Mouse (Mus musculus): Measurements from ENCODE around the gene Klhl4.
A peak's percentile ranks its signal among the peaks of the same experiment; 100 is the strongest.

The Klhl4 gene

DNA sequence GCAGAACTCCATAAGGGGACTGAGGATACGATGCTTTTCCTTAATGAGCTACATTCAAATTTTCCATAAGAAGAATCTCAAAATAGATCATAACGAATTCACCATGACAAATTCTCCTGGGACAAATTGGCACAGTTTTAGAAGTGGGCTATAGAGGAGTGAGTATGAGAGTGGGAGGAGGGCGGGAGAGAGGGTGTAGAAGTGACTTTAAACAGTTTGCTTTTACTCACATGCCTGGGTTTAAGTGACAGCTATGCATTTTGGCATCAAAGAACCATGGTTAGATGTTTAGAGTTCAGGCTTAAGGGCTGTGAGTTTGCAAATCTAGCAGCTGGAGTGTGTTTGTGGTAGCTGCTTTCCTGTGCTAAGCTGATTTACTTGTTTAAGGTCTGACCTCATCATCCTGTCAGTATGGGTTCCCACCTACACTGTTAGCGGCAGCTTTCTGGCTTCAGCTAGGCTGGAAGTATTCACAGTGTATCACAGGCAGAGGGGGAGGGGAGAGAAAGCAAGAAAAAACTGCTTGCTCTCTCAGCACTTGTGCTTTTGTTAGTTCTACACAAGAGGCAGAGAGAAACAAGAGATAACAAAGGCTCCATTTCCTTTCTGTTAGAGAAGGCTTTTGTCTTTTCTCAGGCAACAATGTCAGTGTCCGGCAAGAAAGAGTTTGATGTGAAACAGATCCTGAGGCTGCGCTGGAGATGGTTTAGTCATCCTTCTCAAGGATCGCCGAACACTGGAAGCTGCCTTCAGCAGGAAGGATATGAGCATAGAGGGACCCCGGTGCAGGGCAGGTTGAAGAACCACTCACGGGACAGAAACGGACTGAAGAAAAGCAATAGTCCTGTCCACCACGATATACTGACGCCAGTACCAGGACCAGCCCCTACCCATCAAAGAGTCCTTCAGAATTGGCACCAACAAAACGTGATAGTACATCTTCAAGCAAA lies at the start of gene Klhl4:
Klhl4 (plus strand) TSS at position 552 of the 950 bp plus-strand sequence.
- peak; percentile 6 for DNase-seq (ENCODE audit: low spot score in 2 of 2)

DNA sequence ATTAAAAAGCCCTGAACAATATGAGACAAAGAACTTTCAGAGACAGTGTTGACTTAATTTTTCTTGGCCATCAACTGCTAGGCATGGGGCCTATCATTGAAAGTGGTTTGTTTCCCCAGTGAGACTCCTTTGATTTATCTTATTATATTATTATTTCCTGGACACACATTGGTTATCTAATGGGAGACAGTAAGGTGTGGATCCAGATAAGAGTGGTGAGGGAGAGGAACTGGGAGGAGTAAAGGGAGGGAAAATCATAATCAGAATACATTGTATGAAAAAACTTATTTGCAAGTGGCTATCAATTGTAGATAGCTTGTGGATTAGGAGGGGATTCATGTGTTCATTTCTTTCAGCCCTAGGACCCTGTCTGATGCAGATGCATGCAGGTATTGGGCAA lies 10.0 kb downstream of the Klhl4 start:
- DNase-seq (ENCODE audit: low spot score in 2 of 2), result no peak

DNA sequence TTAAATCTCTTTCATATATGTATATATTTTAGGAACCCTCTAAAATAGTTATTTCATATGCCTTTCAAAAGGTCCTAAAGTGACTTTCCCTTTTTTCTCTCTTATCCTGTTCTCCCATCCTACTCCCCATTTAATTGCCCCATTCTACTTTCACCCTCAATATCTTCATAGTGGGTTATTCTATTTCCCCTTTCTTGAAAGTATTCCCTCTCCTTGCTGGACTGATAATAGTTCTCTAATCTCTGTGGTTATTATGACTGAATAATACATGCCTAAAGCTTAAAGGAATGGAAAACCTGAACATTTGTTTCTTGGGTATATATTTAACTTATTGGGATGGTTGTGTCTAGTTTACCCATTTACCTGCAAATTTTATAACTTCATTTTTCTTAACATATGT lies 12.6 kb downstream of the Klhl4 start:
- DNase-seq (ENCODE audit: low spot score in 2 of 2), result no peak

DNA sequence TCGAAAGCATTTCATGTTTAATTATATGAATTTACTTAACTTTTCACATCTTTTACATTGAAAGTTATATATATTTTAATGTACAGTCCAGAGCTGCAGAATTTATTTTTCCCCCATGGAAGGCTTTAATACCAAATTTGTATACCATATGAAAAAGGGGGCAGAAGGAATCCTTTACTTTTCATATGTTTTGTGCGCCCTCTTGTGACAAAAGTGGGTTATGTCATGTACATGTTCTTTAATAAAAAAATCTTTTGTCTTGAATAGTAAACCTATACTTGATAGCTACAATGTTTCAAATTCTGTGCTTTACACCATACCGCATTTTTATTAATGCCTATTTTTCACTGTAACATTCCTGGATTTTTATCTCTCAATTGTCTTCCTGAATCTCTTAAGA lies 84.0 kb downstream of the Klhl4 start:
- DNase-seq (ENCODE audit: low spot score in 2 of 2), result no peak

DNA sequence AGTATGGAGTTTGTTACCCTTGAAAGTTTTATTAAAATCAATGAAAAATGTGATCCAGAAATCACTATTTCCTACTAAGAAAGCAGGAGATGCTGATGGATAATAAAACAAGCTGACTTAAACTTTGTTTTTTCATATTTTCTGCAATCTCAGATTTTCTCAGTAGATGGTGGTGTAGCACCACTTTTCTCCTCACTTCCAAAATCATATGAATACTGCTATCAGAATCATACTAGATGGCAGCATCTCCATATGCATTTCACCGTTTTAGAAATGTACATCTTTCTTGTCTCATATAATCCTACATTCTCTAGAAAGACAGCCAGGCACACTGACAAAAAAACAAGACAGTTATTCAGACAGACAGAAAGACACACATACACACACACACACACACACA lies 108.2 kb downstream of the Klhl4 start:
- DNase-seq (ENCODE audit: low spot score in 2 of 2), result no peak

Measured in right cerebral cortex, postnatal 36 days (tissue).